Mouse (Mus musculus) embryo, embryonic 10 days (tissue): ENCODE results near the gene Actg2.

ENCODE experiments used
- DNase-seq: peaks from one replicate; pipeline ENCODE4 v3.0.0-alpha.2; 2015; ENCODE audit warnings: low spot score

The Actg2 gene

DNA sequence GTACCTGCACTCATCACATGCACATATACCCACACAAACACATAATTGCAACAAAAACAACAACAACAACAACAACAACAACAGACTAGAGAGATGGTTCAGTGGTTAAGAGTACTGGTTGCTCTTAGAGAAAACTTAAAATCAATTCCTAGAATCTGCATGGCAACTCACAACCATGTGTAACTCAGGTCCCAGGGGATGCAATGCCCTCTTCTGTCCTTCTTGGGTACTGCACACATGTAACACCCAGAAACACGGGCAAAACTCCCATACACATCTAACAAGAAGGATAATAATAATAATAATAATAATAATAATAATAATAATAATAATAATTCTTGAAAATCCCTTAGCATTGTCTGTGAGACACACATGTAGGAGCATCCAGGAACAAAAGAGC, 23.6 kb downstream of the Actg2 start:
- peak; percentile 82 for DNase-seq

DNA sequence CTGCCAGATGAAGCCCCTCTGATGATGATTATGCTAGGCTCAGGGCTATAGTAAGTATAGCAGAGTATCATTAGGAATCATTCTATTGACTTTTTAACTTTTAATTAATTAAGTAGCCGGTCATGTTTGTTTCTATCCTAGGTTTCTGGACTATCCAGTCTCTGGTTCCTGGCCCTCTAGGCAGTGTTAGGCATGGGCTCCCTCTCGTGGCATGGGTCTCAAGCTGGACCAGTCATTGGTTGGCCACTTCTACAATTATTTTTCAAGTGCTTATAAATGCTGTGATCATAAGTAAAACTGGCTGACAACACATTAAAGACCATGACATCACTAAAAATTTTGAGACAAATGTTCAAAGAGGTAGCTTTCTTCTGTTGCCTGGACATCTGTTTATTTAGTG, 25.9 kb downstream of the Actg2 start:
- no peak for DNase-seq

DNA sequence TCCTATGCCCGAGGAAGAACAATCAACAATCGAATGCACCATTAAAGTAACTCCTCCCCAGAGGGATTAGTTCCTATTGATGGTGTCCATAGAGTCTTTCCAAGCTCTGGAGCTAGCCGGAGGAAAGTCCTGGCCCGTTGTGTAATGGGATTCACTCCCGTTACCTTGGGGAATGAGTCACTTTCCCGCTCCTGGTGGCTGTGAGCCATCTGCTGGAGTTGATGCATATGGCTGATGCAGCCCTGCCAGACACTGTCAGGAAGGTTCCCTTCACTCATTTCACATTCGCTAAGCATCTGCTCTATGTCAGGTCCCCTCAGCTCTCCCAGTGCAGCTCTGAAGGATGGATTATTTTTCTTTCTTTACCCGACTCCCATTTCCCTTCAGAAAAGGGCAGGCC, 26.6 kb downstream of the Actg2 start:
- no peak for DNase-seq

DNA sequence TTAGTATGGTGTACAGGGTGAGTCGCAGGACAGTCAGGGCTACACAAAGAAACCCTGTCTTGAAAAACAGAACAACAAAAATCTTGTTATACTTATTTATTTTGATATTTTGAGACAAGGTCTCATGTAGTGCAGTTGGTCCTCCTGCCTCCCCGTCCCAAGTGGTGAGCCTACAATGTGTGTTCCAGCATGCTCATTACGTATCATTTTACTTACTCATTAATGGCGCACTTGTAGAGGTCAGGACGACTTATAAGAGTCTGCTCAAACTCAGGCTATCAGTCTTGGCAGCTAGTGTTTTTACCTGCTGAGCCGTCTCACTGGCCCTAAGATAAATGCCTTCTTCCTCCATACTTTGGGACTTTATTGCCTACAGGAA, 28.9 kb downstream of the Actg2 start:
- no peak for DNase-seq

DNA sequence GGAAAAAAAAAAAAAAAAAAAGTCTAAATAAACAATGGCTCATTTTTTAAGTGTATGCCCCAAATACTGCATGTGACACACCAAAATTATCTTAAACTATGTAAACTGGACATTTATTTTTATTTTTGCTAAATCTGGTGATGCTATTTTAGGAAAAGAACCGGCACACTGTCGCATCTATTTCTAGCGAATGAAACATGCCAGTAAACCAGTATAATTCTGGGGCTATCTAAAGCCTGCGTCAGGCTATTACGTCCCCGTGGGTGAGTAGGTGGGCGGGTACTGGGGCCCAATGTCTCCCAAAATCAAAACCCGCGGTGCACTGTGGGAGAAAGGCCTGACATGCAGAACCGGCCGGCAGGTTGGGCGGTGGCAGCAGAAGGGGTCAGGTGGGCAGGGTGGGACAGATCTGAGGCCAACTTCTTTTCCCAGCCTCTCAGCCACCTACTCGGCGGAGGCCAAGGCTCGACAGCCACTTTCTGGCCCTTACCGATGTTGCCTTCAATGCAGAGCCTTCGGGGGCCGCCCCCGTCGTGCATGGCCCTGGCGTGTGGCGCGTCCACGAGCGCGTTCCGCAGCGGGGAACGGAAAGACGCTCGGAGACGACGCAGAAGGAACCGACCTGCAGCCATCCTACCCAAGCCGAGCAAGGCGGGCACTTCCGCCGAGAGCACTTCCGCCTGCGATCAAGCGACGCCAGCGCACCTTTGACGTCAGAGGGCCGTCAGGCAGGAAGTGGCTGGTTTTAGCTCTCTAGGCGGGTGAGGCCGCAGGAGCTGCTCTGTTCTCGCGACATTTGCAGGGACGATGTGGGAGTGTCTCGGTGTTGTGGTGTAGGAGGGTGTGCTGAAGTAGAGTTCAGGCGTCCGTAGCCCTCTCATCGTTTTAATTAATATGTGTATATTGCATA, 29.6 kb downstream of the Actg2 start, which contains the start of gene Dguok:
Gene Dguok (minus strand): TSS at position 712 of the 910 bp plus-strand sequence.
- peak; percentile 100 for DNase-seq

DNA sequence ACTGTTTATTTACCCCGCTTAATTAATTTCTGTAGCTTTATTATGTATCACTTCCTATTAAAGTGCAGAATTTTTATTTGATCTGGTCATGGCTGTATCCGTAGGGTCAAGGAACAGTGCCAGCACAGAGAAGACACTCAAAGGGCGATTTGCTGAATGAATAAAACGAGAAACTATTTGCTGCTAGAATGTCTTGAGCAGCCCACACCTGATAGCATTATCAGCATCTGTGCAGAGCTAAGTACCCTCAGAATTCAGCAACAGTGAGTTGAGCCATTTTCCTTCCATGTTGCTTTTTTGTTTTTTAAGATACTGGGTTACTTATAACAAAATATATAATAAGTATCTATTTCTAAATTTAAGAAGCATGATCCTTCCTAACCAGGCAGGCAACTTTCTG, 30.5 kb downstream of the Actg2 start:
- DNase-seq: no peak

DNA sequence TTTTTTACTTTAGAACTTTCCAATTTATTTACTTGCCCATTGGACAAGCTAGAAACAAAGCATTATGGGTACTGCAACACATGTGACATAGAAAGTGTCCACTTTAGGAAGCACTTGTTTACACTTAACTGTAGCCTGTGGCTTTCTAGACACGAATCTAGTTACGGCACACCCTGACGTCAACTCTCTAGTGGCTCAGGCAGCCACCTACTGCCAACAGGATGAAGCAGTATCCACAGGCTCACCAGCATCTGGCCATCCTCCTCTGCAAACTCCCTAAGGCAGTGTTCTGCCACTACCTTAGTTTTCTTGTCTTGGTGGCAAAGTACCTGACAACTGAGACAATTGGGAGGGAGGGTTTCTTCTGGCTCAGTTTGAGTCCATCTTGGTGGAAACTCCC, 32.7 kb downstream of the Actg2 start:
- DNase-seq: no peak

DNA sequence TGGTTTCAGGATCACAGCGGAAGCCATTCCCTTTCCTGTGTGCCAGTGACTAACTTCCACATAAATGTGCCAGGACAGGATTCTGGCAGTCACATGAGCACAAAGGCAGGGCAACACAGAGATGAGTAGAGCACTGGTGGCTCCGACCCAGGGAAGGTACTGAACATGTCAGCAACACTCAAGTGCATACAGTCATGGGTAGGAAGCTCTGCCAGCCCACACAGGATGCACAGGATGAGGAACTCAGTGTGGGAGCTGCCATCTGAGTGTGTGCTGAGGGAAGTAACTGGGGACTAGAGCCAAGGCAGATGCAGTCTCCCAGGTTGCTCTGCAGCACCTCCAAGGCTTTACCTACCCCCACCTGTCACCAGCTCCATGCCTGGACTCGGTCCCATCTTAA, 33.4 kb downstream of the Actg2 start:
- no peak for DNase-seq

DNA sequence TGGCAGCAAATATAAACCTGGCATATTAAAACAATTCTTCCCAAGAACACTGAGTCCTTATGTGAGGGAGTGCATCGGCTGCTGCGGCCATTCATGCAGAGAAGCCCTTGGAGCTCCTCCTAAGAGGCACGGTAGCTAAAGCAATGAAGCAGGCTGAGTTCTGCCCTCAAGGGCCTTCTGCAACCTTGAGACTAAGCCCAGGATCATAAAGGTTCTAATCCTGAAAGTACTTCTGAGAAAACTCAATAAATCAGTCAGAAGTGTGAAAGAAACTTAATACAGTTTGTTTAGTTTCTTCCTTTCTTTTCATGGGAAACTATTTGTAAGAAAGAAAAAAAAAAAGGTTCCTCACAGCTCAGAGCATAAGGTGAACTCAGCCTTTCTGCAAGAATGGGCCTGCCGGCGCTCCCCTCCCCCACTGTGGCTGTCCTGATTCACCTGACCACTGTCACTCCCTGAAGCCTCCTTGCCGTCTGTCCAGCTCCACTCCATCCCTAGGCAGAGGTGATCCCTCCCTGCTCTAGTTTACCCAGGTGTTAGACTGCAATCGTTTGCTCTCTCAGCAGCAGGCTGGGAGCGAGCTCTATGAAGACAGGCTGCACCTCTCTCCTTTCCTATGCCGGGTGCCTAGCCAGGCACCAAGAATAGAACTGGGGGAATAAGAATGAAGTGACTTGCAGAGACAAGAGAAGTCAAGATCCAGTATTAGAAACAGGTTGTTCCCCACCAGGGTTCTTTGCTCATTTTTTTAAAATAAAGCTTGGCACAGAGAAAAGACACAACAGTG, 34.3 kb downstream of the Actg2 start:
- DNase-seq: no peak

DNA sequence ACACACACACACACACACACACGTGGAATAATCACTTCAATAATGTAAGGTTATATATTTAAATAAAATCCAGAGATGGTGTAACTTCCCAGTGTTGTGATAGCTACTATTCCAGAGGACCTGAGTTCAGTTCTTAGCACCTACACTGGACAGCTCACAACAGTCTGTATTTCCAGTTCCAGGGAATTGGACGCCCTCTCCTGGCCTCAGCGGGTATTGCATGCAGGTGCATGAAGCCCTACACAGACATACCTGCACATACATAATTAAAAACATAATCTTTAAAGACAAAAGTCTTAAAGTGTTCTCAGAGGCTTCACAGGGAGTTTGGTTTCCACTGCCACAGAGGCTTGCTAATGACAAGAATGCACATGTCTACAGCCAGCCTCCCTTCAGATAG, 35.6 kb downstream of the Actg2 start:
- DNase-seq: no peak

DNA sequence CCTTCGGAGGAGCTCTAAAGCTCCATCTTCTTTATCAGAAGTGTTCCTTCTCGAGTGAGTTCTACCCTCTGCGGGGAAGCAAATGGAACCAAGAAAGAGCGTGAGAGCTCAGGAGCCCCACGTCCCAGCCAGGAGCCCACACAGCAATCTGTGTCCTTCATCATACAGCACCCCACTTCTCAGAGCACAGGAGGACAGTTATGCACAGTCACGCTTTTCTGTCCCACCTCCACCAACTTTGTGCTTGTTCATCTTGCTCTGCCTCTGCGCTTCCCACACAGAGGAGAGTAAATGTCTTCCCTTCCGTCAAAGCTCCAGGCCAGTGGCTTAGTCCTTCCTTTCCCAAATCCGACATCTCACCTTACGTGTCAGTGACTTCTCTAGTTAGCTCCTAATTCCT, 37.0 kb downstream of the Actg2 start:
- DNase-seq: no peak

DNA sequence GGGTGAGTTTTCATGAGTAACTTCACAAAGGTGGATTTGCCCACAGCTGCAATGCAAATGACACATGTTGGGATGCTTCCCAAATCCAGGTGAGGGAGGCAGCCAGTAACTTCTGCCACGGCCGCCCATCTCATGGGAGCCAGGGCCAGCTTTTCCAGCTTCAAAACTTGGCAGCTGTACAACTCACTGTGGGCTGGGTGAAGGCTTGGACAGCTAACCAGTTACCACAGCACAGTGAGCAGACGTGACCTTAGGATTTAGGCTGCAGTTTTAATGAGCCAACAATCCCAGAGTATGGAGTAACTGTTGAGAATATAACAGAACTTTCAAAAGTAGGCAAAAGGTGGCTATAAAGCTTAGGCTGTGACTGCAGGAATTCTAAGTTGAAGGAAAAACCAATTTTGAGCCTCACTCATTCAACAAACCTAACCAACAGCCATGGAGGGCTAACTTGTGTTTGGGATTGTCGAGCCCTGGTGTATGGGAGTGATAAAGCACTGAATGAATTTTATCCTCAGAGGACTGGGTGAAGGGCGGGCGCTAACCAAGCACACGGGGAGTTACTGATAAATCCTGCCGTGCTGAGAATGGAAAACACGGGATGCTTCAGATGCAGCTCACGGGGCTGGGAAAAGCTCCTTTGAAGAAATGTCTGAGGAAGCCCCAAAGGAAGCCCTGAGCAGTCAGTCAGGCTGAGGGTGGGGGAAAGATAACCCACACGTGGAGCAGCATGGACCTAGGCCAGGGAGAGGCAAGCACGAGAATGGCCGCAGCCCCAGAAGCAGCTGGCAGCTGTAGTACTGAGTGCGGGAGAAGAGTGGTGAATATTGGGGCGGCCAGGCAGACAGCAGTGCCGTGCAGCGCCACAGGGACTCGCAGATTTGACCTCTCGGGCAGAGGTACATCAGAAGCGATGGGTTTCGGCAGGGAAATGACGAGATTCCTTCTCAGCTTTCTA, 39.0 kb downstream of the Actg2 start:
- no peak for DNase-seq

DNA sequence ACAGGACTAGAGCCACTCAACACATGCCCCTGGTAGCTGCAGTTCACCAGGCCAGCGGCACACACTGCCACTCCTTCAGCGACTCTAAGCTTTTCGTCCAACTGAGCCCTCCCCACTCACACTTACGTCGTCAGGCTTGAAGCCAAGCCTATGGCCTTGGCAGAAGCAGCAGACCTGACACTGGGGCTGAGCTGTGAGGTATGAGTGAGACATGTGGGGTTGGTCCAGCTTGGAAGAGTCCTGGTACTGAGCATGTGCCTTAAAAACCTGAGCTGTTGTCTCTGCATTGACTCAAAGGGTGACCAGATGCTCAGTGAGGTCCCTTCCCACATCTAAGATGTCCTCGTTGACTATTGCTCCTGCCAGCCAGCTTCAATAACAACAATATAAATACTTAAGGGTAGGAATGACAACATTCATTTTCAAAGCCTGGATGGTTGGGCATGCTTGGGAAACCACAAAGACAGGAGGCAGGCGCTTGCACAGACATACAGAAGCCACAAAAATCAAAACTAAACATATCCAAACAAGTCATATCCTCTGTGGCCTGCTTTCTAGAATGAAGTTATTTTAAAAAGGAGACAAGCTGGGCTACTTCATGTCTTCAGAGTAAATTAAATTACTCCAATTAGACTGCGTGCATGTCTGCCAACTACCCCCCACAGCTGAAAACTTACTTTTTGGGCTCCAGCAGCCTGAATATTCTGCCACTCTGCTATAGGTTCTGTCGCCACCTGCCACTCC, 39.9 kb downstream of the Actg2 start:
- DNase-seq: no peak

DNA sequence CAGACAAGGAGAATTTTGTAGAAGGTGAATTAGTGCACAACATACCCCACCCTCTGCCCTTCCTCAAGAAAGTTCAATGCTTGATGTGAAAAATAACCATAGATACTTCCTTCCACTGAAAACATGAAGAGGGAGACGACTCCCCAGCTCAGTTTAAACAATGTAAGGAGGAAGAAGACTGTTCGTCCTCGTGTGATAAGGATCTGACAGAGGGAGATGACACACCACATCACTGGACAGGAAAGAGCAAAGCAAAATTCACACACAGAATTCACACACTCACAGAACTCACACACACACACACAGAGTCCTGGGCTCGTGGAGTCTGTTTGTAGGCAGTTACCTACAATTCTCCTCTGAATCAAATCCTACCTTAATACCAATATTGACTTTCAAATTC, 45.4 kb downstream of the Actg2 start:
- DNase-seq: no peak

DNA sequence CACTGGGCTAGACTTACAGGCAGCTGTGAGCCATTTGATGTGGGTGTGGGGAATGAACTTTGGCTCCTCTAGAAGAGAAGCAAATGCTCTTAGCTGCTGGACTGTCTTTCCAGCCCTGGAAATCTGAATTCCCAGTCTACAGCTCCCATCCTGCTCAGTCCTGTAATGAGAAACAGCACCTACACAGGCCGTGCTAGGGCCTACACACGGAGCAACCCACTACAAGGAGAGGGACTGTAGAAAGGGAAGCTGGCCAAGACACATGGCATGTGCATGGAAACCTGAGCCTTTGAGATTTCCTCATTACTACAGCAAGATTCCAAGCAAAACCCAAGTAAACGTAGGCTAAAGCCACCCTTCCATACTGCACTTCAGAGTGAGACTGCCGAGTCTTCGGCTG, 47.9 kb downstream of the Actg2 start:
- DNase-seq: no peak

DNA sequence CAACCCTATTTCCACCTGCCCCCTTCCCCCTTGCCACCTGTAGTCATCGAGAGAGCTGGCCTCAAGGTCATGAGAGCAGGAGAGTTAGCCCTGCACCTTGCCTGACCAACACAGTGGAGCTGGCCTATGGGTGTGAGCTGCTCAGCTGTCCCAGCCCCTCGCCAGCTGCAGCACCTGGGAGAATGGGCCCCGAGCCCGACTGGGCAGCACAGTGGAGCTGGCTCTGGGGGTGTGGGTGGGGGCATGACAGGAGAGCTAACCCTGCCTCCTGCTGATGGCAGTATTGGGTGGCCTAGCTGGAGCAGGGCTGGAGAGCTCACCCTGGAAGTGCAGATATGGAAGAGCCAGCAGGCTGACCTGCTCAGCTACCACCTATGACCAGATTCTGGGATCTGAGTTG, 48.8 kb downstream of the Actg2 start:
- no peak for DNase-seq

DNA sequence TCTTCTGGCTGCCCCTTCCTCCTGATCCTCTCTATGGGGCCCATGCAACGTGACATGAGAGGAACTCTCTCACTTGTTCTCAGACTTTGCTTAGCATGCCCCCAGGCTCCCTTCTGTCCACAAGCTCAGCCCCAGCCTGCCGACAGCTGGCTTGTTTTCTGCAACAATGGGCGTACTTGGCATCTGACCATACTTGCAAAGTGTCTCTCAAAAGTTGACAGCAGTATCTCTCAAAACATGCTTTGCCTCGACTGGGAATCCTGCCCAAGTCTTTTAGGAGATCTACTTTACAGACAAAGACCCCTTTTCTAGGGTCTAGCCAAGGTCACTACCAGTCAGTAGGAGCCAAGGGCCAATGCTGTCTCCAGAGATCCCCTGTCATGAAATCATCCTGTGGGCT, 50.2 kb downstream of the Actg2 start:
- no peak for DNase-seq

DNA sequence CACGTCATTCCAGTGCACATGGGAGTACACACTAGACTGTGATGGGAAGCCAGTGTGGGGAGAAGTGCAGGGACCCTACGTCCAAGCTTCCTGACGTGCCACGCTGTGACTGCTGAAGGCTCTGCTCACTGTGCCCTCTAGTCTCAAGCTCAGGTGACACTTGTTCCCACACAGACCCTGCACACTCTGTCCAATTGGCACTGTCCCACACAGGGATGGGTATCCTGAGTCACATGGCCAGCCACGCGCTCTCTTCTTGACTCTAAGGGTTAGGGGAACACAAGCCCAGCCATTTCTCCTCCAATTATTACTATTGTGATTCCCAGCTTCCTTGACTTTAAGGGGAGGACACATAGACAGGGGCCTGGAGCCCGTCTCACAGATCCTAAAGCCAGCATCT, 52.3 kb downstream of the Actg2 start:
- DNase-seq: no peak

DNA sequence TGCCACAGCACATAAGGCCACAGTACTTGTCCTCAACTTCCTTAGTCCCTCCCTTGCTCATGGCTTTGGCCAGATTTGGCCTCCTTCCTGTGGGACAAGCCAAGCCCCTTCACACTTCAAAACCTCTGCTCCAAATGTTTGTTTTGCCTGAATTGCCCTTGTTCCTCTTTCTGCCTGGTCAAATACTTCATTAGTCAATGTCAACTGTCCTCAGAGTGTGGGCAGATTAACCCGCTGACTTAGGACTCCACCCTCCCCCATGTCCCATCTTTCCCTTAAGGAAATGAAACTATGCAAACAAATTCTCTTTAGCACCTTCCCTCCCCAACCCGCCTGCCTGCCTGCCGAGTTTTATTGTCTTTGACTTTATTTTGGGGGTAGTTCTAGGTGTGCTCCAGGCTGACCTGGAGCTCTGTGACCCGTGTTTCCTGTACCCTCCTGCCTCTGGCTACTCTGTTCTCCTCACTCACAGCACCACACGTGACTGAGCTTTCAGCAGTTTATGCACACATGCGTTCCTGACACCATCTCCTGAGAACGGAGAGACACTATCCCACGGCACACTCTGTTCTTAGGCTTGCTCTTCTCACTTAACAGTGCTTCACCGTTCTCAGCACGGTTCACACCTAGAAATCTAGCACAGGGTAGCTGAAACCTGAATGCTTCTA, 53.5 kb downstream of the Actg2 start:
- DNase-seq: no peak

DNA sequence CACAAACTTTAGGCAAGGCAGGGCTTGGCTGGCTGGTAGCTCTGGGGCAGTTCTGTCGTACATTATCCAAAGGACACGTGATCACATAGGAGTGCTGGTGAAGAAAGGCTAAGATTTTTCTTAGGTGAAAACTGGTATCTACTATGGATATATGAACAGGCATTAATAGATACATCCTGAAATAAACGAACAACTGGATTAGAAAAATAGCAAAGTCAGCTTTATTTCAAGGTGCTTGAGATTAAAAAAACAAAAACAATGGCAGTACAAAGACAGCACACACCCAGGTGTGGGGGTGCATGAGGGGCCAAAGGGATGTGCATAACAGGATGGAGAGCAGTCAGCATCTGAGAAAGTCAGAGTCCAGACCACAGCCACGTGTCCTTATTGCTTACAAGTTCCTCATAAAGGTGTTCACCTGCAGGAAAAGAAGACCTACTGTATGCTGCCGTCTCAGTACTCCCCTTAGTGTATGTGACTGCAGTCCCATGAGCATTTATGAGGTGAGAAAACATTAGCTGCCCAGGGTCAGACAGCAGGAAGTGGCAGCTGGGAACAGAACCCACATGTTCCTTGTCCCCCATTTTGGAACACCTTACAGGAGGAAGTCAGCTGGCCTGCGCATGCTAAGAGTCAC, 55.9 kb downstream of the Actg2 start:
- no peak for DNase-seq
